Mouse (Mus musculus) layer of hippocampus, adult 2 months (tissue): ENCODE data around the gene Gdf3. TPM values are rescaled to one million over a fixed set of nuclear protein-coding genes. Genes with fewer than 3 reads are reported as not detected.

Experiments used
- DNase-seq, 2 experiments: peaks; one replicate each; pipeline ENCODE4 v3.0.0; 2022; ENCODE audit warnings: low spot score in 2 of 2
- H3K27ac ChIP-seq: fragments of 200-600 bp; 2 replicates; pipeline ENCODE4 v1.8.1; 2022
- H3K4me3 ChIP-seq: fragments of 200-600 bp; 2 replicates; pipeline ENCODE4 v1.8.1; 2022; ENCODE audit warnings: mild to moderate bottlenecking
- CTCF ChIP-seq: fragments of 200-600 bp; conservative IDR thresholded peaks from 2 replicates; pipeline ENCODE4 v1.8.1; 2022; ENCODE audit warnings: antibody characterized with exemption, mild to moderate bottlenecking, moderate library complexity
- total RNA-seq, 2 experiments: library from RNA; stranded (reverse); gene quantifications; 2 replicates each; pipeline ENCODE4 v1.2.3; 2021

Gdf3 gene
- total RNA-seq, 2 experiments from 2014 or later = not detected

GRCm38 (mm10) chr6:122624480-122624879 is 14.6 kb upstream of the Gdf3 start:
- TF ChIP-seq CTCF = no peak
- Histone ChIP-seq H3K27ac (no peak overlapping the region), H3K4me3 (no peak overlapping the region)
- DNase-seq = no peak

DNA sequence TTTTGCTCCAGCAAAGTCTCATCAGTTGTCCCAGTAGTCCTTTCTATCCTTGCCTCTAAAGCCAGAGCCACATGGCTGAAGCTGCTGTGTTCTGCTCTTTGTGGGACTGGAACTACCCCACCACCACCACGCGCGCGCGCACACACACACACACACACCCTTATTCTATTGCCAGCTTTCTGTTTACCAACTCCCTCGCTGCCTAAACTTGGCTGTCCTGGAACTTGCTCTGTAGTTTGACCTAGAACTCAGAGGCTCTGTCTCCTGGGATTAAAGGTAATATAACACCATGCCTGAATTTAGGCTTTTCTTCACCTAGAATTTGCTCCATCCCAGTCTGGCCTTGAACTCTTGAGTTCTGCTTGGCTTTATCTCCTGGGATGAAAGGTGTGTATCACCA is 11.2 kb upstream of the Gdf3 start:
- Histone ChIP-seq H3K27ac (no peak overlapping the region), H3K4me3 (no peak overlapping the region)
- no peak for DNase-seq
- no peak for TF ChIP-seq CTCF

DNA sequence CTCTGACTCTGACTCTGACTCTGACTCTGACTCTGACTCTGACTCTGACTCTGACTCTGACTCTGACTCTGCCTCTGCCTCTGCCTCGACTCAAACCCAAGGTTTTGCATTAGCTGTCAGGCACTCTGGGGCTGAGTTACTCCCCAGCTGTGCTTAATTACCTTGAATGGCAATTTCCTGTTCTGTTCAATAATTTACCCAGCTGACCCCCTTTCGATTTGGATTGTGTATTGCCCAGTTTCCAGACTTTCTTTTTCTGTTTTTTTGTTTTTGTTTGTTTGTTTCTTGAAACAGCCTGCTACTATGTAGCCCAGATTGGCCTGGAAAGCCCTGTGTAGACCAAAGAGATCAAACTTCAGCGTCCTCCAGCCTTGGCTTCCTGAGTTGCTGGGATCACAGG is 6.1 kb upstream of the Gdf3 start:
- Histone ChIP-seq H3K4me3 (no peak overlapping the region), H3K27ac (no peak overlapping the region)
- TF ChIP-seq CTCF = no peak
- DNase-seq = no peak

DNA sequence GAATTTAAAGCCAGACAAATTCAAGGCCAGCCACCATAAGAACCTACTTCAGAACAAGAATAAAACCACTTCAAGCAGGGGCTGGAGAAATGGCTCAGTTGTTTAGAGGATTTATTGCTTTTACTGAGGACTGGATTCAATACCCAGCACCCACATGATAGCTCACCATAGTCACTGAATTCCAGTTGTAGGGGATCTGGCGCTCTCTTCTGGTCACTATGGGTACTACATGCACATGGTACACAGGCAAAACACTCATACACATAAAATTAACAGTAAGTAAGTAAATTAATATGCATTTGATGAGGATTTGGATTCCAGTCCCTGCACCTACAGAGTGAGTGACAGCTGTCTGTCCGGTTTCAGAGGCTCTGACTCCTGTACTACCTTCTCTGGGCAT is 4.2 kb upstream of the Gdf3 start:
- Histone ChIP-seq H3K27ac (no peak overlapping the region), H3K4me3 (no peak overlapping the region)
- TF ChIP-seq CTCF = peak; percentile 67
- DNase-seq = no peak

DNA sequence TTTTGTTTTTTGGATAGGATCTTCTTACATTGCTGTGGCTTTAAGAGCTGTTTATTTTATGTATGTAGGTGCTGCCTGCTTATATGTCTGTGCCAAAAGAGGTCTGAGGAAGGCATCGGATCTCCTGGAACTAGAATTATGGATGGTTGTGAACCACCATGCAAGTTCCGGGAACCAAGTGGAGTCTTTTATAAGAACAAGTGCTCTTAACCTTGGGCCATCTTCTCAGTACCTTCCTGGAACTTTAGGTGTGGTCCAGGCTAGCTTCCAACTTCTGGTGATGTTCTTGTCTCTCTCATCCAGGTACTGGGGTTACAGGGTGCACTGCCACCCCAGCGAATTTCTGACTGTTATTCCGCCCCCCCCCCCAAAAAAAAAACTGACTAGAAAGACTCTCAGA is 2.5 kb upstream of the Gdf3 start:
- H3K4me3 ChIP-seq = no peak overlapping the region

GRCm38 (mm10) chr6:122609377-122609728 is 534 bp downstream of the Gdf3 start:
- no peak for DNase-seq
- Histone ChIP-seq H3K4me3 (no peak overlapping the region), H3K27ac (no peak overlapping the region)
- TF ChIP-seq CTCF = no peak

More for the DNA sequence above, 2.5 kb upstream of the Gdf3 start:
- DNase-seq = no peak
- H3K27ac ChIP-seq = no peak overlapping the region
- no peak for TF ChIP-seq CTCF

DNA sequence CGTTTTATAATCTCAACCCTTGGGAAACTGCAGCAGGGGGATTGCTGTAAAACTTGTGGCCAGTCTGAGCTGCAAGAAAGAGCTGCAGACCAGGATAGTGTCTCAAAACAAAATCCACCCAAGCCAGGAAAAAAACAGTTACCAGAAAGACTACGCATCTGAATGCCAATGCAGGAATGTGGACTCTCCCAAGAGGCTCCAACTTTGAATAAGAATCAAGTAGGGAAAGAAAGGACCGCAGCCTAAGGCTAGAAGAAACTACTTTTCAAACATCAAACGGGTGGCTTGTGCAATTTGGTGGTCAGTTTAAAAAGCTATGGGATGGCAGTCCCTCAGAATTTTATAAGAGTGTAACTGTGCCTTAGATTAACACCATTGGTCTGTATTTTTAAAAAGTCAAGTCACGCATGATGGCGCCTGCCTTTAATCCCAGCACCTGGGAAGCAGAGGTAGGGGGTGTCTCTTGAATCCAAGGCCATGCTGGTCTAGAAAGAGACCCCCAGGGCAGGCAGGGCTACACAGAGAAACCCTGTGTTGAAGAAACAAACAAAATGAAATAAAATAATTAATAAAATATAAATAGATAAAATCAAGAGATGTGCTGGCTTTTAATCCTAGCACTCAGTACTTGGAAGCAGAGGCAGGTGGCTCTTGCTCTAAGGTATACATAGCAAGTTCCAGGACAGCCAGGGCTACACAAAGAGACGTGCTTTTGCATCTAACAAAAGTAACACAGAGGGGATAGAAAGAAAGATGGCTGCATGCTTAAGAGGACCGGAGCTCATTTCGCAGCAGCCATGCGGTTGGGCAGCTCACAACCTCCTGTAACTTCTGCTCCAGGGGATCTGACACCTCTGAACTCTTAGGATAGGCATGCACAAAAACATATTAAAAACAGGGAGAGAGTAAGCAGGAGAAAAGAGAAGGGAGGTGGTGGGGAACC is 1.2 kb downstream of the Gdf3 start:
- no peak for DNase-seq
- Histone ChIP-seq H3K4me3 (no peak overlapping the region), H3K27ac (no peak overlapping the region)
- TF ChIP-seq CTCF = no peak

DNA sequence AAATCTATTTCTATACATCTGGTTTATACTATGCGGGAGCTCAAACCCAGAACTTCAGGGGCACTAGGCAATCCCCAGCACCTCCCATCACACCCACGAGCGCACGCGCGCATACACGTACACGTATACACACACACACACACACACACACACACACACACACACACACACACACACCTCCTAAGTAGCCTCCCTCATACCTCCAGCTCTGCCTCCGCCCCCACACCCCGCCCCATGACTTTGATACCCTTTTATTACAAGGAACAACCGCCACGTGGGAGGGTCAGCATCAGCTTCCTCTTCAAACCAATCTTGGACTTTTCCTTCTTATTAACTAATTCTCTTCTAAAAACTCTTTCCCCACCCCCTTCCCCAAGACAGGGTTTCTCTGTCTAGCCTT is 2.2 kb downstream of the Gdf3 start:
- Histone ChIP-seq H3K4me3 (no peak overlapping the region), H3K27ac (no peak overlapping the region)
- DNase-seq = no peak
- no peak for TF ChIP-seq CTCF

DNA sequence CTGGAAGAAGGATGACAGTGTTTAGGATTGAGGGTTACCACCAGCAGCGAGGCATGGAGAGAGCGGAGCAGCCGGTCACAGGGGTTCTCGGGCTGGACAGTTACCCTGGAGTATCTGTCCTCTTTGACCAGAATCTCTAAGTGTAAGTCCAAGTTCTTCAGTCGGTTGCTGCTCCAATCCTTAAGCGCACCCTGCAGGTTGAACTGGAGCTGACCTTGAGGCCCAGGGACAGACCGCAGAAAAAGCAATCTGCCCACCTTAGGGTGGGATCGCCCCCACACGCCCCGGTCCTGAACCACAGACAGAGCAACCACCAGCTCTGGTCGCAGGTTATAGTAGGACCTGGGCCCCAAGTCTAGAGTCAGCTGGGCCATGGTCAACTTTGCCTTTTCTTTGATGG is 3.2 kb downstream of the Gdf3 start:
- DNase-seq = no peak
- no peak overlapping the region for H3K4me3 ChIP-seq
- no peak for TF ChIP-seq CTCF
- H3K27ac ChIP-seq = no peak overlapping the region

DNA sequence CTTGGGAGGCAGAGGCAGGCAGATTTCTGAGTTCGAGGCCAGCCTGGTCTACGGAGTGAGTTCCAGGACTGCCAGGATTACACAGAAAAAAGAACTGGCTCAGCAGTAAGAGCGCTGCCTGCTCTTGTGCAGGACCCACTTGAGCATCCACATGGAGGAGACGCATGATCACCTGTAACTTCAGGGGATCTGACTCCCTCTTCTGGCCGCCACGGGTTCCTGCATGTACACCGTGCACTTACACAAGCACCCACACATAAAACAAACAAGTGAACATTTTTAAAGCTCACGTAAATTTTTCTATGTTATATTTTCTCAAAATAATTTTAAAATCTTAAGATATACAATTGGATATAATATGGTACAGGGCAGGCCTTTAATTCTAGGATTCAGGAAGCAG is 4.4 kb downstream of the Gdf3 start:
- TF ChIP-seq CTCF = peak; percentile 43
- no peak overlapping the region for H3K27ac ChIP-seq
- no peak for DNase-seq
- H3K4me3 ChIP-seq = no peak overlapping the region

DNA sequence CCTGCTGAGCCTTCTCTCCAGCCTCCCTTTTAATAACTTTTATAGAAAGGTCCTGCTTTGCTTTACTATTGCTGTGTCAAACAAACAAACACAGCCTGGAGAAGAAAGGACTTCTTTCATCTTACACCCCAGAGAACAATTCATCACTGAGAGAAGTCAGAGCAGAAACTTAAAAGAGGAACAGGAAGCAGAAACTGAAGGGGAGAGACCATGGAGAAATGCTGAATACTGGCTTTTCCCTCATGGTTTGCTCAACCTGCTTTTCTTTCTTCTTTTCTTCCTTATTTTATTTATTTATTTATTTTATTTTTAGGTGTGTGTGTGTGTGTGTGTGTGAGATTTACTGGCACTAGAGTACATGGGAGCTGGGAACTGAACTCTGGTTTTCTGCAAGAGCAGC is 5.6 kb downstream of the Gdf3 start:
- H3K4me3 ChIP-seq = no peak overlapping the region
- no peak for TF ChIP-seq CTCF
- no peak overlapping the region for H3K27ac ChIP-seq
- DNase-seq = no peak

DNA sequence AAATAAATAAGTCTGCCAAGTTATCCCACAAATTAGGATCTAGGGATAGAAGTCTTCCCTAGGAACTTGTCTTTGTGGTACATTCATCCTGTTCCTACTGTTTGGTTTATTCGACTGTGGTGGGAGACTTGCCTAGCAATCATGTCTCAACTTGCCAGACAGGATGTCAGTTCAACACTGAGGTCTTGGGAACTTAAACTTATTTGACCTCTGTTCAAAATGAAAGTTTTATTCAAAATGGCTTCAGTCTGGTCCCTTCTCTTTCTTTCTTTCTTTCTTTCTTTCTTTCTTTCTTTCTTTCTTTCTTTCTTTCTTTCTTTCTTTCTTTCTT is 6.9 kb downstream of the Gdf3 start:
- no peak for TF ChIP-seq CTCF
- Histone ChIP-seq H3K27ac (peak overlapping the region; percentile 77), H3K4me3 (peak overlapping the region; percentile 55)
- DNase-seq = no peak

DNA sequence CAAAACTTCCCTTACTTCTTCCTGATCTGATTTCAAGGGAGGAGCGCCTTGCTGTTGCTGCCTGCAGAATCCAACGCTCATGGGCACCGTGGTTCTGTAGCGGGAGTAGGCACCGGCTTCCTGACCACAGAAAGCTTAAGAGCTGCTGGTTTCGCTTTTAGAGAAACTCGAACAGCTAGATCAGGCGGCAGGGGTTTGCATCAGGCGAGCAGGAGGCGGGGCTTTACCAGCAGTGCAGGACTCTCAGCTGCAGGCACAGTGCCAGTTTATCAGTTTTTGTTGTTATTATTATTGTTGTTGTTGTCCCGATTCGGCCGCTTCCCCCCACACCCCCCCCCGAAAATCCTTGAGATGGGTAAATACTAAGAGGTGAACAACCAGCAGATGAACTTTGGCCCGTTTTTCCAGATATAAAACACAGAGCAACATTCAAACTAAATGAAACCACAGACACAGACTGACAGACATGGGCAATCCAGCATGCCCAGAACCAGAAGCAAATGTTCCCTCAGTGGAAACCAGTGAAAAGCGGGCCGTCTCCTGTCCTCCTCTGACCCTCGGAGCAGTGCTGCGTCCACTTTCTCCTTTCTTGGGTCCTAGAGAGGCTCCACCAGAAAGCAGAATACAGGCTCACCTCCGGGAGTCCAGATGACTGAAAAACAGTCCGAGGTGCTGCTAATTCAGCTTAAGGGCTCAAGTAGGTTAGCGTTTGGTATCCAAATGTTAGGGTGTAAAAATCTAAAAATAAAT is 7.5 kb downstream of the Gdf3 start, which contains the start of gene Apobec1:
Apobec1 (minus strand) TSS at position 203 of the 750 bp plus-strand sequence.
- peak within 1 kb of the TSS; percentile 55 for H3K4me3 ChIP-seq
- no peak for TF ChIP-seq CTCF
- peak within 1 kb of the TSS; percentile 77 for H3K27ac ChIP-seq
- DNase-seq = peak; percentile 16 to 17

DNA sequence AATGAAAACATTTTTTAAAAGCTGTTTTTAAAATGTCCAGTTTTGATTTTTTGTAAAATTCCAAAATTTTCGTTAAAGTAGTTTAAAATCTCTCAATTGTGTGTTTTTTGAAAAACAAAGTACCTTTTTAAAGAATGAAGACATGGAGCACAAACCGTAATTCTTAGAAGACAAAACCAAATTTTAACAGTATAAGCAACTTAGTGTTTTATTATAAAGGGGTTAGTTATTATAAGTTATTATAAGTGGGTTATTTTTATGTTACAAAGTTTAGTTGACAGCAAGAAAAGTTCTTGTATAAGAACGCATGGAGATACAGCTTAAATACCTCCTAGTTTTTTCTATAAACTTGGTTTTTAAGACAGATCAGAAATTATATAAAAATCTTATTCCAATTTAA is 8.3 kb downstream of the Gdf3 start:
- Histone ChIP-seq H3K27ac (peak overlapping the region; percentile 77; the same call in 1 of the 2 replicates), H3K4me3 (peak overlapping the region; percentile 55)
- no peak for DNase-seq
- no peak for TF ChIP-seq CTCF
